Mouse (Mus musculus) heart, postnatal 0 days (tissue): ENCODE measurements around the gene Efcab11.

ENCODE experiments used
- CTCF ChIP-seq: IDR thresholded peaks from 2 replicates; pipeline ENCODE4 v1.5.1; 2016; ENCODE audit warnings: antibody characterized with exemption, control low read depth, low read depth
- EP300 ChIP-seq: IDR thresholded peaks from 2 replicates; pipeline ENCODE4 v1.6.1; 2016; ENCODE audit warnings: antibody characterized with exemption, low read depth

- TF ChIP-seq CTCF (no peak), EP300 (no peak)
Measured at GRCm38 (mm10) chr12:99756914-99757687, 127.1 kb downstream of the Efcab11 start.
